Mouse (Mus musculus) left cerebral cortex, adult 11 months (tissue): ENCODE data around the gene Map3k9.

Experiments used
- DNase-seq: peaks from one replicate; pipeline ENCODE4 v3.0.0; 2022; ENCODE audit warnings: low spot score

Gene Map3k9

GRCm38 (mm10) chr12:81787262-81787661 lies 6.3 kb upstream of the Map3k9 start:
- DNase-seq = no peak

- DNase-seq = no peak
These were observed 2.3 kb upstream of the Map3k9 start for GRCm38 (mm10) chr12:81783301-81783700.

GRCm38 (mm10) chr12:81782606-81783005 lies 1.6 kb upstream of the Map3k9 start:
- DNase-seq = no peak

GRCm38 (mm10) chr12:81780271-81781093 lies 493 bp downstream of the Map3k9 start:
- DNase-seq = no peak

- DNase-seq = no peak
These were observed 1.1 kb downstream of the Map3k9 start for GRCm38 (mm10) chr12:81779831-81780230.

- no peak for DNase-seq
These were observed 4.8 kb downstream of the Map3k9 start for GRCm38 (mm10) chr12:81776191-81776590.

- no peak for DNase-seq
These were observed 5.3 kb downstream of the Map3k9 start for GRCm38 (mm10) chr12:81775641-81776040.

GRCm38 (mm10) chr12:81774186-81774585 lies 6.8 kb downstream of the Map3k9 start:
- no peak for DNase-seq

- no peak for DNase-seq
These were observed 11.5 kb downstream of the Map3k9 start for GRCm38 (mm10) chr12:81769458-81769857.

- DNase-seq = no peak
These were observed 15.6 kb downstream of the Map3k9 start for GRCm38 (mm10) chr12:81765386-81765785.

- no peak for DNase-seq
These were observed 16.6 kb downstream of the Map3k9 start for GRCm38 (mm10) chr12:81764370-81764769.

- DNase-seq = peak; percentile 31
These were observed 26.3 kb downstream of the Map3k9 start for GRCm38 (mm10) chr12:81754651-81755050.

- no peak for DNase-seq
These were observed 29.9 kb downstream of the Map3k9 start for GRCm38 (mm10) chr12:81751116-81751515.

- no peak for DNase-seq
These were observed 32.1 kb downstream of the Map3k9 start for GRCm38 (mm10) chr12:81748918-81749317.

- no peak for DNase-seq
These were observed 32.9 kb downstream of the Map3k9 start for GRCm38 (mm10) chr12:81748021-81748576.

- no peak for DNase-seq
These were observed 34.5 kb downstream of the Map3k9 start for GRCm38 (mm10) chr12:81746400-81747024.

GRCm38 (mm10) chr12:81735246-81736070 lies 45.5 kb downstream of the Map3k9 start:
- peak; percentile 17 for DNase-seq

- no peak for DNase-seq
These were observed 54.6 kb downstream of the Map3k9 start for GRCm38 (mm10) chr12:81726246-81726822.

GRCm38 (mm10) chr12:81724776-81725175 lies 56.2 kb downstream of the Map3k9 start:
- no peak for DNase-seq

- DNase-seq = no peak
These were observed 57.6 kb downstream of the Map3k9 start for GRCm38 (mm10) chr12:81723375-81723774.

GRCm38 (mm10) chr12:81719715-81720114 lies 61.3 kb downstream of the Map3k9 start:
- DNase-seq = no peak

- DNase-seq = no peak
These were observed 61.8 kb downstream of the Map3k9 start for GRCm38 (mm10) chr12:81719161-81719560.
